Mouse (Mus musculus) ES-E14 (cell line): ENCODE results near the gene Shh.

Source experiments
- CHD2 ChIP-seq: IDR thresholded peaks from 2 replicates; pipeline ENCODE4 v1.6.1; 2014; ENCODE audit warnings: mild to moderate bottlenecking, low read depth, low read length, inconsistent platforms
- HCFC1 ChIP-seq: IDR thresholded peaks from 2 replicates; pipeline ENCODE4 v1.6.1; 2012; ENCODE audit warnings: low read length, inconsistent platforms, borderline replicate concordance; ENCODE audit not compliant: insufficient read depth

- TF ChIP-seq CHD2 (no peak), HCFC1 (no peak)
Measured at GRCm38 (mm10) chr5:28498846-28499245, 31.8 kb upstream of the Shh start.
